Mouse (Mus musculus): Measurements from ENCODE around the gene Timm10. TPM values are rescaled to one million over a fixed set of nuclear protein-coding genes. Genes with fewer than 3 reads are reported as not detected.

Timm10 gene
- polyA plus RNA-seq, 1 experiment from 2014 or later = 86.0 TPM

DNA sequence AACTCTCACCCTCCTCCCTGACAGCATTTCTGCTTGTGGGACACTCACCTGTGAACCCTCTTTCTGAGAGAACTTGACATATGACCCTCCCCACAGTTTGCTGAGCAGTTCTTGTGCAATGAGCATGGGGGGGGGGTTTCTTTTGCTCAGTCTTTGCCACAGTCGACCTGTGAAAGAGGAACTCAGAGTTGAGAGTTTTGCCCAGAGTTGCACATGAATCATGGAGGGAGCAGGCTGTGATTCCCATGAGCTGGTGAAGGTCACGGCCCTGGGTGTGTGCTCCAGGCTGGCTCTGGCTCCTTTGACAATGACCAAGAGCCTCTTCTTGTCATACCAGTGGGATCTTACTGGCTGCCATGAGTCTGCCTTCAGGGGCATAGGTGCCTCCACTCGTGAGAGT is 35.4 kb downstream of the Timm10 start:
- Histone ChIP-seq H3K27me3 (replicated peaks) (peaks cover 25% of the 10 kb centered on the region), H3K4me3 (replicated peaks) (no peak overlapping the region), H3K4me2 (no peak overlapping the region), H3K4me1 (peaks cover 11% of the 10 kb centered on the region), H3K27ac (replicated peaks) (no peak overlapping the region), H3K36me3 (no peaks in the 10 kb centered on the region), H3K9me3 (replicated peaks) (no peaks in the 10 kb centered on the region), H3K9ac (replicated peaks) (no peak overlapping the region)
- no peak for ATAC-seq (ENCODE audit: low FRiP score)
- 84% methylated on average over 3 of the region's 3 CpGs for WGBS

DNA sequence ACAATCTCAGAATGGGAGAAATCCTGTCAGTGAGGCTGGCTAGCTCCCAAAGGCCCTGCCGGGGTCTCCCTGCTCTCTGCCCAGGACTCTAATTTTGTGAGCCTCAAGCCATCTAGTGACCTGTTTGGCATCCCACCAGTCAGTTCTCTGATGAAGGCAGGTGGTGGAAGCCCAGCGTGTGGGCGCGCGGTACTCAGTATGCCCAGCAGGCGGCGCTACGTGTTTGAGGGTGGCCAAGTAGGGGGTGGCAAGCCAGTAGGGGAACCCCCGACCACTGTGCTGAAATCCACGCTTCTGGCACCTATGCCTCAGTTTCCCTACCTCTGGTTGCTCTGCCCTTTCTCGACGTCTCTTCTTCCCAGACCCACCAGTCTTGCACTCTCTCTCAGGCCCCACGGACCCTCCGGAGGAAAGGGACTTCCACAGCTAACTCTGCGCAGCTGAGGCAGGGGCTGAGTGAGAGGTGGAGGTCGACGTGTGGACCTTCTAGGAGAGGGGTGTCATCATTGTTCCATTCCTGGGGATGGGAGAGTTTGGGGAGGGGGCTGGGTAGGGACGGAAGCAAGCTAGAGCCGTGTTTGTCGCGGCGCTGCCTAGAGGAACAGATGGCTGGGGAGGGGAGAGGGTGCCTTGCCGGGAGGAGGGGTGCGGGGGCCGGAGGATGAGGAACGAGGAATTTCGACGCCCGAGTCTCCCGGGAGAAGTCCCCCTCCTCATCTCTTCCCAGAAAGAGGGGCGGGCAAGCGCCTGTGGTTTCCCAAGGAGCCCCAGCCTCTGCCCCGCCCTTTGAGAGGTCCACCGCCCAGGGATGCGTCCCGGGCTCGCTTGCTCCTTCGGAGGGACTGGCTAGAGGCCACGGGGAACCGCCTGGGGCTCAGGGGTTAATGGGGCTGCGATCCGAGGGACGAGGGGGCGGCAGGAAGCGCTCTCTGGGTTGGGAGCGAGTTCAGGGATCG is 39.1 kb downstream of the Timm10 start:
- WGBS = 1% methylated on average over 46 of the region's 47 CpGs
- peak; percentile 58 for ATAC-seq (ENCODE audit: low FRiP score)
- peak overlapping the region; percentile 37 for H3K9ac ChIP-seq (replicated peaks)
- peaks cover 11% of the 10 kb centered on the region for H3K4me1 ChIP-seq
- H3K36me3 ChIP-seq = no peaks in the 10 kb centered on the region
- peak overlapping the region; percentile 78 for H3K4me2 ChIP-seq
- H3K9me3 ChIP-seq (replicated peaks) = no peaks in the 10 kb centered on the region
- no peak overlapping the region for H3K27ac ChIP-seq (replicated peaks)
- peaks cover 61% of the 10 kb centered on the region for H3K27me3 ChIP-seq (replicated peaks)
- H3K4me3 ChIP-seq (replicated peaks) = peak overlapping the region; percentile 40

GRCm38 (mm10) chr2:84868521-84868943 is 41.7 kb downstream of the Timm10 start:
- H3K4me2 ChIP-seq = no peak overlapping the region
- H3K9me3 ChIP-seq (replicated peaks) = no peaks in the 10 kb centered on the region
- no peaks in the 10 kb centered on the region for H3K36me3 ChIP-seq
- H3K27ac ChIP-seq (replicated peaks) = no peak overlapping the region
- ATAC-seq (ENCODE audit: low FRiP score) = no peak
- peaks cover 24% of the 10 kb centered on the region for H3K4me1 ChIP-seq
- H3K27me3 ChIP-seq (replicated peaks) = peaks cover 88% of the 10 kb centered on the region
- H3K4me3 ChIP-seq (replicated peaks) = no peak overlapping the region
- 7% methylated on average over 5 of the region's 5 CpGs for WGBS
- no peak overlapping the region for H3K9ac ChIP-seq (replicated peaks)

DNA sequence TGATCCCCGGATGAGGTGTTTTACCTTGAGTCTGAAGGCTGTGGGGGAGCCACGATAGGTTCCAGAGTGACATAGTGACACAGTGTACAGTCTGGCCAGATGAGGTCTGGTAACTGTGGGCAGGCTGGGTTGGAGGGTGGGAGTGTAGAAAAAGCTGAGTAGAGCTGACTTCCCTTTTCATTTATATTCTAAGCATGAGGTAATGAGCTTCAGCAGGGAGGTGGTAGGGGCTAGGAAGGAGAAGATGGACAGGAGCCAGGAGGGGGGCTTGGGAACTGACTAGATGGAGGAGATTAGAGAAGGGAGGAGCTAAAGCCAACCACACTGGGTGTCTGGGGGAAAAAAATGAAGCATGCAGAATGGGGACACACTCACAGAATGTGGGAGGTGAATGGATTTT is 42.2 kb downstream of the Timm10 start:
- Histone ChIP-seq H3K27me3 (replicated peaks) (peaks cover 92% of the 10 kb centered on the region), H3K4me2 (no peak overlapping the region), H3K27ac (replicated peaks) (no peak overlapping the region), H3K9ac (replicated peaks) (no peak overlapping the region), H3K36me3 (no peaks in the 10 kb centered on the region), H3K4me3 (replicated peaks) (no peak overlapping the region), H3K4me1 (peaks cover 24% of the 10 kb centered on the region), H3K9me3 (replicated peaks) (no peaks in the 10 kb centered on the region)
- WGBS = 76% methylated on average over 2 of the region's 2 CpGs
- no peak for ATAC-seq (ENCODE audit: low FRiP score)

GRCm38 (mm10) chr2:84870623-84871160 is 43.9 kb downstream of the Timm10 start:
- H3K4me2 ChIP-seq = no peak overlapping the region
- no peaks in the 10 kb centered on the region for H3K36me3 ChIP-seq
- no peaks in the 10 kb centered on the region for H3K9me3 ChIP-seq (replicated peaks)
- no peak for ATAC-seq (ENCODE audit: low FRiP score)
- peaks cover 99% of the 10 kb centered on the region for H3K27me3 ChIP-seq (replicated peaks)
- 67% methylated on average over 4 of the region's 4 CpGs for WGBS
- peaks cover 21% of the 10 kb centered on the region for H3K4me1 ChIP-seq
- no peak overlapping the region for H3K9ac ChIP-seq (replicated peaks)
- H3K4me3 ChIP-seq (replicated peaks) = no peak overlapping the region
- H3K27ac ChIP-seq (replicated peaks) = no peak overlapping the region

- peak overlapping the region; percentile 29 for H3K9ac ChIP-seq (replicated peaks)
- peak overlapping the region; percentile 52 for H3K4me3 ChIP-seq (replicated peaks)
- H3K9me3 ChIP-seq (replicated peaks) = no peaks in the 10 kb centered on the region
- WGBS = under 1% methylated on average over 78 of the region's 78 CpGs
- peaks cover 95% of the 10 kb centered on the region for H3K27me3 ChIP-seq (replicated peaks)
- peak overlapping the region; percentile 93 for H3K4me2 ChIP-seq
- peak; percentile 72 for ATAC-seq (ENCODE audit: low FRiP score)
- H3K36me3 ChIP-seq = no peaks in the 10 kb centered on the region
- H3K4me1 ChIP-seq = peaks cover 12% of the 10 kb centered on the region
- no peak overlapping the region for H3K27ac ChIP-seq (replicated peaks)
Observed at GRCm38 (mm10) chr2:84872105-84872716, 45.4 kb downstream of the Timm10 start.

DNA sequence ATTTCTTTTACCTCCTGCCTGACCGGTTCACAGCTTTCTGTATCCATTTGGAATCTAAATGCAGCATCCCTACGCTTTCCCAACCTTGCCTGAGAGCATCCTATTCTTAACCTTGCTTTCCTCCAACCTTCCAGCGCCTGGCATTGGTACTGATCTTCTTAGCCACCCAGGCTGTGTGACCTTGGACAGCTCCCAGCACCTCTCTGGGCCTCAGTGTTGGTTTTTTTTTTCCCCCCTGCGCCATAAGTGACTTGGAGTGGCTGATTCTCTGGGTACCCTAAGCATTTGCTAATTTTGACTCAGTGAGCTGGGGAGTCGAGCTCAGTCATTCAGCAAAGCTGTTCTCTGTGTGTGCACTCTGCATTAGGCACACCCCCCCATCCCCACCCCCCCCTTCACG is 49.0 kb downstream of the Timm10 start:
- H3K9ac ChIP-seq (replicated peaks) = no peak overlapping the region
- peaks cover 67% of the 10 kb centered on the region for H3K27me3 ChIP-seq (replicated peaks)
- no peak overlapping the region for H3K27ac ChIP-seq (replicated peaks)
- 56% methylated on average over 6 of the region's 6 CpGs for WGBS
- H3K9me3 ChIP-seq (replicated peaks) = no peaks in the 10 kb centered on the region
- H3K4me3 ChIP-seq (replicated peaks) = no peak overlapping the region
- H3K36me3 ChIP-seq = no peaks in the 10 kb centered on the region
- ATAC-seq (ENCODE audit: low FRiP score) = no peak
- H3K4me1 ChIP-seq = peaks cover 12% of the 10 kb centered on the region
- H3K4me2 ChIP-seq = no peak overlapping the region

Other genes with a start within 250 kb of the Timm10 start
- 27.5 and 27.6 TPM in 2 replicates for gene Ctnnd1, start 176.2 kb upstream of the Timm10 start, polyA plus RNA-seq (2015; fragmentation: Nextera tagmentation; extraction: Ambion mirVana)
- 0.28 and 0.36 TPM in 2 replicates for gene Btbd18, start 167.9 kb upstream of the Timm10 start, polyA plus RNA-seq (2015; fragmentation: Nextera tagmentation; extraction: Ambion mirVana)
- gene Selenoh, start 156.2 kb upstream of the Timm10 start, polyA plus RNA-seq (2015; fragmentation: Nextera tagmentation; extraction: Ambion mirVana) = 189 and 204 TPM in 2 replicates
- gene Gm28635, start 149.0 kb upstream of the Timm10 start, polyA plus RNA-seq (2015; fragmentation: Nextera tagmentation; extraction: Ambion mirVana) = not detected in 2 replicates
- 52.7 and 53.0 TPM in 2 replicates for gene Med19, start 148.6 kb upstream of the Timm10 start, polyA plus RNA-seq (2015; fragmentation: Nextera tagmentation; extraction: Ambion mirVana)
- 298 and 334 TPM in 2 replicates for gene Tmx2, start 147.9 kb upstream of the Timm10 start, polyA plus RNA-seq (2015; fragmentation: Nextera tagmentation; extraction: Ambion mirVana)
- 15.6 and 17.6 TPM in 2 replicates for gene Zdhhc5, start 111.8 kb upstream of the Timm10 start, polyA plus RNA-seq (2015; fragmentation: Nextera tagmentation; extraction: Ambion mirVana)
- gene Clp1, start 99.6 kb upstream of the Timm10 start, polyA plus RNA-seq (2015; fragmentation: Nextera tagmentation; extraction: Ambion mirVana) = 19.7 and 23.8 TPM in 2 replicates
- 15.0 and 16.2 TPM in 2 replicates for gene Ypel4, start 92.9 kb upstream of the Timm10 start, polyA plus RNA-seq (2015; fragmentation: Nextera tagmentation; extraction: Ambion mirVana)
- 5.0 and 5.9 TPM in 2 replicates for gene Gm19426, start 83.3 kb upstream of the Timm10 start, polyA plus RNA-seq (2015; fragmentation: Nextera tagmentation; extraction: Ambion mirVana)
- 33.1 and 38.3 TPM in 2 replicates for gene Serping1, start 51.6 kb upstream of the Timm10 start, polyA plus RNA-seq (2015; fragmentation: Nextera tagmentation; extraction: Ambion mirVana)
- gene Ube2l6, start 28.2 kb upstream of the Timm10 start, polyA plus RNA-seq (2015; fragmentation: Nextera tagmentation; extraction: Ambion mirVana) = 20.1 and 30.9 TPM in 2 replicates
- not detected in 2 replicates for gene Smtnl1, start 4.3 kb upstream of the Timm10 start, polyA plus RNA-seq (2015; fragmentation: Nextera tagmentation; extraction: Ambion mirVana)
- gene Slc43a1, start 11.9 kb downstream of the Timm10 start, polyA plus RNA-seq (2015; fragmentation: Nextera tagmentation; extraction: Ambion mirVana) = 1.3 and 5.0 TPM in 2 replicates
- 3.6 and 3.9 TPM in 2 replicates for gene Rtn4rl2, start 59.7 kb downstream of the Timm10 start, polyA plus RNA-seq (2015; fragmentation: Nextera tagmentation; extraction: Ambion mirVana)
- 5.7 and 15.2 TPM in 2 replicates for gene Slc43a3, start 109.6 kb downstream of the Timm10 start, polyA plus RNA-seq (2015; fragmentation: Nextera tagmentation; extraction: Ambion mirVana)
- gene Prg2, start 153.5 kb downstream of the Timm10 start, polyA plus RNA-seq (2015; fragmentation: Nextera tagmentation; extraction: Ambion mirVana) = 0.22 and 0.69 TPM in 2 replicates
- not detected in 2 replicates for gene Prg3, start 161.2 kb downstream of the Timm10 start, polyA plus RNA-seq (2015; fragmentation: Nextera tagmentation; extraction: Ambion mirVana)
- gene Ssrp1, start 210.2 kb downstream of the Timm10 start, polyA plus RNA-seq (2015; fragmentation: Nextera tagmentation; extraction: Ambion mirVana) = 146 and 191 TPM in 2 replicates
- 19.5 and 21.6 TPM in 2 replicates for gene P2rx3, start 210.5 kb downstream of the Timm10 start, polyA plus RNA-seq (2015; fragmentation: Nextera tagmentation; extraction: Ambion mirVana)
- gene Tnks1bp1, start 221.0 kb downstream of the Timm10 start, polyA plus RNA-seq (2015; fragmentation: Nextera tagmentation; extraction: Ambion mirVana) = 19.7 and 24.3 TPM in 2 replicates